Mouse (Mus musculus) intestine, embryonic 16.5 days (tissue): Measurements from ENCODE around the gene Xpnpep1. TPM values are rescaled to one million over a fixed set of nuclear protein-coding genes. Genes with fewer than 3 reads are reported as not detected.

Experiments
- ATAC-seq: fragments of 200-750 bp; cut with Nextera tagmentation; 2 replicates; pipeline ENCODE4 v1.8.0; 2017; ENCODE audit warnings: moderate TSS enrichment, moderate library complexity
- H3K27ac ChIP-seq: fragments of 300-500 bp; sonication (generic); 2 replicates; pipeline ENCODE4 v1.5.1; 2014; ENCODE audit warnings: mild to moderate bottlenecking, low read length
- H3K27me3 ChIP-seq: fragments of 300-500 bp; sonication (generic); replicated peaks from 2 replicates; pipeline ENCODE4 v1.6.1; 2014; ENCODE audit warnings: low read length, control low read depth, mixed read lengths; ENCODE audit not compliant: control insufficient read depth, insufficient read depth
- H3K36me3 ChIP-seq: fragments of 300-500 bp; sonication (generic); 2 replicates; pipeline ENCODE4 v1.6.1; 2014; ENCODE audit warnings: low read length, control low read depth; ENCODE audit not compliant: control insufficient read depth, insufficient read depth
- H3K4me1 ChIP-seq: fragments of 300-500 bp; sonication (generic); 2 replicates; pipeline ENCODE4 v1.6.1; 2014; ENCODE audit warnings: low read length, control low read depth, mixed read lengths; ENCODE audit not compliant: control insufficient read depth, insufficient read depth
- H3K4me2 ChIP-seq: fragments of 300-500 bp; sonication (generic); 2 replicates; pipeline ENCODE4 v1.6.1; 2014; ENCODE audit warnings: low read depth, low read length, control low read depth
- H3K4me3 ChIP-seq: fragments of 300-500 bp; sonication (generic); 2 replicates; pipeline ENCODE4 v1.5.1; 2014; ENCODE audit warnings: mild to moderate bottlenecking, low read length
- H3K9ac ChIP-seq: fragments of 300-500 bp; sonication (generic); 2 replicates; pipeline ENCODE4 v1.6.1; 2014; ENCODE audit warnings: low read depth, low read length
- H3K9me3 ChIP-seq: fragments of 300-500 bp; sonication (generic); 2 replicates; pipeline ENCODE4 v1.6.1; 2016; ENCODE audit warnings: low read length, control low read depth; ENCODE audit not compliant: control insufficient read depth
- WGBS: fragments of 180-500 bp; shearing (Covaris S2); extraction: QIAGEN DNeasy Blood & Tissue Kit; methylation state at CpG from one replicate; pipeline ENCODE4 v1.1.7; 2014; 5-methylcytosine and 5-hydroxymethylcytosine counted together
- polyA plus RNA-seq: library from polyadenylated mRNA; unstranded; fragments of >200 nt; fragmentation: Nextera tagmentation; extraction: Ambion mirVana; gene quantifications from 2 replicates; pipeline ENCODE4 v1.2.1, GENCODE M21; 2015

Gene Xpnpep1
- polyA plus RNA-seq, 1 experiment from 2014 or later = 231 TPM

DNA sequence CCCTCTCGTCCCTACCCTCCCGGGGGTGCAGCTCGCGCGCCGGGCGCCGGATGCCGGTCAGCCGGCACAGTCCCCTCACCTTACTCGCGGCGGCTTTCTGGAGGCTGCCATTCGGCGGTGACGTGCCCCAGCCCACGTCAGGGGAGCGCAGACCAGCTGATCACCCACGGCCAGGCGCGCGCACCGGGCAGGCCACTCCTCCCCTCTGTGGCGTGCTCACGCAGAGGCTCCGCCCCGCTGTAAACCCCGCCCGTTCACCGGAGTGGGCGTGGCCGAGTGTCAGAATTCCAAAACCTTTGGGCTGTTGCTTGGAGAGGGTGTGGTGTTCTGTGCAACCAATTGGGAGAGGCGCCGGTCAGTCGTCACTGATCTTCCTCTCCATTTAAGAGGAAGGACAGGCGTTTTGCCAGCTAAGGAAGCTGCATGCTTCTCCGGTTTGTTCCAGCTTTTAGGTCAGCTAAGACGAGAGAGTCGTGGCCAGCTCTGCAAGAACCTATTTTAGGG lies 1.5 kb downstream of the Xpnpep1 start:
- peak overlapping the region; percentile 91 for H3K27ac ChIP-seq
- no peaks in the 10 kb centered on the region for H3K36me3 ChIP-seq
- ATAC-seq = peak; percentile 97
- no peaks in the 10 kb centered on the region for H3K27me3 ChIP-seq
- WGBS = 0% methylated on average over 39 of the region's 39 CpGs
- peak overlapping the region; percentile 98 for H3K9ac ChIP-seq
- peaks cover 18% of the 10 kb centered on the region for H3K4me1 ChIP-seq
- no peaks in the 10 kb centered on the region for H3K9me3 ChIP-seq
- peak overlapping the region; percentile 92 for H3K4me3 ChIP-seq
- peak overlapping the region; percentile 65 for H3K4me2 ChIP-seq

DNA sequence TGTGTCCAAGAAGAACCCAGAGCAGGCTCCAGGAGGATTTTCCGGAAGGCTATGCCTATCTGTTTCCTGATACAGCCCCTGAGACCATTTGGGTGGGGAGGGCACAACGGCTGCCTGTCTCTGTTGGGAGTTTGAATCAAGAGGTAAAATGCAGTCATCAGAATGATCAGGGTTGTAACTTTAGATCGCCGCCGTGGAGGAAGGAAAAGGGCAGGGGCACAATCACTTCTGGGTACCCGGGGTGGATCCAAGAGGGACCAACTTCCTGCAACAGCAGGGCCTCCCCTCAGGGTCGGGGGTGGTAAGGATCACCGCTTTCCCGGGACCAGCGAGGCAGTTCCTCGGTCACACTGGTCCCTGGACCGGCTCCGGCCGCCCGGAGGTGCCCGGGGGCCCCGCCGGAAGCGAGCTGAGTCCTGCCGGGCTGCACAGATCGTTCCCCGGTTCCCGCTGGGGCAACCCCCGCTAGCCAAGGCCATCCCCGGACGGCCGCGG lies 2.0 kb downstream of the Xpnpep1 start:
- Histone ChIP-seq H3K36me3 (no peaks in the 10 kb centered on the region), H3K27ac (peak overlapping the region; percentile 91), H3K4me2 (peak overlapping the region; percentile 64), H3K4me3 (peak overlapping the region; percentile 92), H3K9me3 (no peaks in the 10 kb centered on the region), H3K9ac (peak overlapping the region; percentile 98), H3K4me1 (peaks cover 18% of the 10 kb centered on the region), H3K27me3 (no peaks in the 10 kb centered on the region)
- peak; percentile 70; the same call in 1 of the 2 replicates for ATAC-seq
- WGBS = under 1% methylated on average over 28 of the region's 28 CpGs

DNA sequence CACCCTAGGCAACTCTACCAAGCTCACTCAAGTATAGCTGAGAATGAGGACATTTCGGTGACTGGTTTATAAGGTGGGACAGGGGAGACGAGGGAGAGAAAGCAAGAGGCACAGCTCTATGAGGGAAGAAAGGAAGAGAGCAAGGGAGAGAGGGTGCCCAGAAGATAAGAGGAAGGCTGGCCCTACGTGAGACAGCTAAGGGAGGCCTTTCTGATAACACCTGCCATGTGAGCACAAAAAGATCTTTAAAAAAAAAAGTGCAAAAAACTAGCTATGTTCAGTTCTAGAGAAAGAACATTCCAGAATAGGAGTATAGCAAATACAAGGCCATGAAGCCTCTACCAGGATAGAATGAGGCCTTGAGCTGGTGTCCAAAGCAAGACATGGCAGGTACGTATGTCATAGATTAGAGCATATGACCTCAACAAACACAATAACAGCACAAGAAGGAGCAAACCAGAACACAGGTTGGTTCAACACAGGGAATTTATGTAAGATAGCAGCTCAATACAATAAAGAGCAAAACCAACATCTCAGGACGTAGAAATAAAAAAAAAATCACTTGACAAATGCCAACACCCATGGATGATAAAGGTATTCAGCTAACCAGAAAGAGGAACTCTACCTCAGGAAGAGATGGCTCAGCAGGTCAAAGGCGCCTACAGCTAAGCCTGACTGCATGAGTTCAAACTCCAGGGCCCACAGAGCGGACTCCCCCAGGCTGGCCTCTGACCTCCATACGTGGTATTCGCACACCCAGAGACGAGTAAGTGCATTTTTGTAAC lies 6.7 kb downstream of the Xpnpep1 start:
- peak; percentile 39; the same call in 1 of the 2 replicates for ATAC-seq
- H3K36me3 ChIP-seq = 0 out of 2 replicates have a peak, but pooled peaks cover 3% of the 10 kb centered on the region
- WGBS = 79% methylated on average over 10 of the region's 10 CpGs
- H3K27ac ChIP-seq = peak overlapping the region; percentile 89
- no peaks in the 10 kb centered on the region for H3K27me3 ChIP-seq
- no peak overlapping the region; the same call in 1 of the 2 replicates for H3K4me2 ChIP-seq
- H3K4me3 ChIP-seq = no peak overlapping the region
- H3K4me1 ChIP-seq = peaks cover 15% of the 10 kb centered on the region; the same call in 1 of the 2 replicates
- no peaks in the 10 kb centered on the region for H3K9me3 ChIP-seq
- no peak overlapping the region for H3K9ac ChIP-seq

DNA sequence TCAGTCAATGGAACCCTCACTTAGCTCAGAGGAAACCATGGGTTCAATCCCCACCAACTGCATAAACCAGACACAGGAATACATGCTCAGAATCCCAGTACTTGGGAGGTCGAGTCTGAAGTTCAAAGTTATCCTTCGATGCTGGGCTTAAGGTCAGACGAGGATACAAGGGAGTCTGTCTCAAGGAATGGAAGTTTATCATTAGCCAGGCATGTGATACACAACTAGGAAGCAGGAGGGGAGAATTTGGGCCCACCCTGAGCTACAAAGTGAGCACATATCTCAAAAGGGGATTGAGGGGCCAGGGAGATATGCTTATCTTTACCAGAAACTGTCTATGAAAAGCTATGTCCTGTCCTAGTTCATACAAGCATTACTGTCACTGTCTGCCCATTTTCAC lies 7.4 kb downstream of the Xpnpep1 start:
- peak overlapping the region; percentile 89 for H3K27ac ChIP-seq
- 59% methylated on average over 3 of the region's 3 CpGs for WGBS
- no peaks in the 10 kb centered on the region for H3K9me3 ChIP-seq

DNA sequence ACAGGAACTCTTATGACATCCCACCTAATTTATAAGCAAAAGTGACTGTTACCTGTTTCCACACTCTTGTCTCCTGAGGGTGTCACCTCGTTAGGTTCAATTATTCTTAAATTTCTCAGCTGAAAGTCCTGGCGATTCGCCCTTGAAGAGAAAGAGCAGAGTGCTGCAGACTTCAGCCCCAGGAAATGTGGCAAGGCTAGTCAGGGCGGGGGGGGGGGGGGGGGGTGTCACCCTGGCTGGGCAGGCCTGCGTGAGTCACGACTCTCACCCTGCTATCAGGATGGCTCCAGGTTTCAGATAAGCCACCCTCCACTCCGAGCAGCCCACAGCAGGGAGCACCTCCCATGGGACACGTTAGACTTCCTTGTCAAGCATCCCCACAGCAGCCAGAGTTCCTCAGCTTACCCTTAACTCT lies 8.1 kb downstream of the Xpnpep1 start:
- Histone ChIP-seq H3K27ac (peak overlapping the region; percentile 89), H3K9me3 (no peaks in the 10 kb centered on the region)

More for the DNA sequence above, 7.4 kb downstream of the Xpnpep1 start:
- Histone ChIP-seq H3K9ac (no peak overlapping the region), H3K4me1 (peaks cover 17% of the 10 kb centered on the region; the same call in 1 of the 2 replicates), H3K27me3 (no peaks in the 10 kb centered on the region), H3K36me3 (0 out of 2 replicates have a peak, but pooled peaks cover 3% of the 10 kb centered on the region), H3K4me2 (no peak overlapping the region), H3K4me3 (no peak overlapping the region)
- peak; percentile 68 for ATAC-seq

DNA sequence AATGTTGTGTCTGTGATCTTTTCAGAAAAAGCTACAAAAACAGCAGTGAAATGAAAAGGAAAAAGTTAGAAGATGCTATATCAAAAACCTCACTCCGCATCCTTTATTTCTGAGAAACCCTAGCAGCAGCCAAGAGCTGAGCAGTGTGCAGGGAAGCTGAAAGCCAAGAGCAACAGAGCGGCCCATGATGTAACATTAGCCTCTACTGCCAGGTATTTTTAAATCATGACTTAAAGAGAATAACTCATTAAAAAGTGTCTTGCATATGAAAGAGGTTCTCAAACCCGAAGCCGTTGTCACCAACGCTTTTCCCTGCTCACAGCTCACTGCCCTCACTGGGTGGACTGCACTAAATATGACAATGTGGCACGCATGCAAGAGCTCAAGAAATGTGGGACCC lies 9.7 kb downstream of the Xpnpep1 start:
- H3K36me3 ChIP-seq = peaks cover 7% of the 10 kb centered on the region; the same call in 1 of the 2 replicates
- no peak overlapping the region for H3K9ac ChIP-seq
- no peaks in the 10 kb centered on the region for H3K9me3 ChIP-seq
- H3K27me3 ChIP-seq = no peaks in the 10 kb centered on the region
- 96% methylated on average over 6 of the region's 6 CpGs for WGBS
- H3K4me3 ChIP-seq = no peak overlapping the region
- peaks cover 11% of the 10 kb centered on the region; the same call in 1 of the 2 replicates for H3K4me1 ChIP-seq
- no peak overlapping the region for H3K27ac ChIP-seq
- no peak for ATAC-seq
- H3K4me2 ChIP-seq = no peak overlapping the region

More for the DNA sequence above, 8.1 kb downstream of the Xpnpep1 start:
- WGBS = 51% methylated on average over 8 of the region's 8 CpGs
- Histone ChIP-seq H3K4me3 (no peak overlapping the region), H3K27me3 (no peaks in the 10 kb centered on the region), H3K36me3 (0 out of 2 replicates have a peak, but pooled peaks cover 3% of the 10 kb centered on the region), H3K4me1 (peaks cover 11% of the 10 kb centered on the region; the same call in 1 of the 2 replicates), H3K9ac (no peak overlapping the region), H3K4me2 (no peak overlapping the region)
- peak; percentile 88 for ATAC-seq

DNA sequence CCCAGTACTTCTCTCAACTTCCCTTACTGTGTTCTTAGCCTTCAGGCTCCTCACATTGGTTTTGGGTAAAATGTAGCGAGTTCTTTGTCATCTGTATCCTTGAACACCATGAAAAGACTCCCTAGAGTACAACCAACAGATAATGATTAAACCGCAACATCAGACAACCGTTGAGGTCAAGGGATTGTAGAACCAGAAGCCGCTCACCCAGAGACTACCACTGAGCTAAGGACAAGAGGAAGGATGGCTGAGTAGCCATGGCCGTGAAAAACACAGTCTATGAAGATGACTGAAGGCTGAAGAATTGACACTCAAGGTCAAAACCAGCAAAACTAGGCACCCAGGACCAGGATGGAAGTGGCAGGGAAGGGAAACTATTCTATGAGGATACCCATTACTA lies 10.3 kb downstream of the Xpnpep1 start:
- no peak for ATAC-seq
- 95% methylated on average over 5 of the region's 5 CpGs for WGBS
- Histone ChIP-seq H3K36me3 (peaks cover 7% of the 10 kb centered on the region; the same call in 1 of the 2 replicates), H3K9me3 (no peaks in the 10 kb centered on the region), H3K4me3 (no peak overlapping the region), H3K4me2 (no peak overlapping the region), H3K9ac (no peak overlapping the region), H3K27me3 (no peaks in the 10 kb centered on the region), H3K4me1 (peaks cover 9% of the 10 kb centered on the region; the same call in 1 of the 2 replicates), H3K27ac (no peak overlapping the region)

DNA sequence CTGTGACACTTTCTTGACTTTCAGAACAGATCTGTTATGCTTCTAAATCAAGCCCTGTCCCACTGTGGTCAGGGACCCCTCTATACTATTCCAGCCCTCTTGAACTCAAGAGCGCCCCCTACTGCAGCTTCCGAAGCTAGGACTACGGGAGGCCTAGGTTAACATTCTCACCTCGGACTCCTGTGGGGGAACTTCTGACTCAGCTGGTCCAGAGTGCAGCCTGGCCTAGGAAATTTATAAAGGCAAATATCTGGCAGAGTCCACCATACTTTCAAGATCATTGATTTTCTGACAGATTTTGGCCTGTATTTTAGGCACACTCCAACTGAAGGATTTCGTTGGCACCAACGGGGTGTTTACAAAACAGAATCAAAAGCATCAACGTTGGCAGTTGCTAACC lies 11.0 kb downstream of the Xpnpep1 start:
- Histone ChIP-seq H3K27me3 (no peaks in the 10 kb centered on the region), H3K27ac (no peak overlapping the region), H3K4me3 (no peak overlapping the region), H3K9me3 (no peaks in the 10 kb centered on the region), H3K4me1 (peaks cover 13% of the 10 kb centered on the region; the same call in 1 of the 2 replicates), H3K9ac (no peak overlapping the region), H3K36me3 (peaks cover 10% of the 10 kb centered on the region; the same call in 1 of the 2 replicates), H3K4me2 (no peak overlapping the region)
- 90% methylated on average over 7 of the region's 7 CpGs for WGBS
- ATAC-seq = no peak

DNA sequence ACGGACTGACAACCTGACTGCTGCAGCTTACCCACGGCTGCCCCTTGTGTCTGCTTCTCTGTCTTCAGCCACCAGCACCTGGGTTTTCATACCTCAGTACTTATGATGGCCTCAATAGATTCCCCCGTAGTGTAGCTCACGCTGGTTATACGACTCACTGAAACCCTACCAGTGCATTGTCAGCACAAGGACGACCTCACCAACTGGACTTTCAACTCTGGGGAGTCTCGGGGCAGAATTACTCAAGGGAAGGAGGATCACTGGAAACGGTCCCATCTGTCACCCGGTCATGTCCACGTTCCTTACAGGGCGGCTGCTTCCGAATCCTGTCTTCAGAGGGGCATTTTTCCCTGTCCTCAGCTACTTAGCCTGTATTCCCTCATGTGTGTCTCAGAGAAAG lies 11.8 kb downstream of the Xpnpep1 start:
- ATAC-seq = peak; percentile 36
- Histone ChIP-seq H3K9me3 (no peaks in the 10 kb centered on the region), H3K36me3 (peaks cover 10% of the 10 kb centered on the region; the same call in 1 of the 2 replicates), H3K27ac (peak overlapping the region; percentile 34; the same call in 1 of the 2 replicates), H3K27me3 (no peaks in the 10 kb centered on the region), H3K4me2 (no peak overlapping the region), H3K4me1 (peaks cover 21% of the 10 kb centered on the region), H3K4me3 (no peak overlapping the region), H3K9ac (no peak overlapping the region)
- WGBS = 74% methylated on average over 12 of the region's 12 CpGs
